ENCODE assay signal across 7 mouse cellular contexts in the genomic region with DNA sequence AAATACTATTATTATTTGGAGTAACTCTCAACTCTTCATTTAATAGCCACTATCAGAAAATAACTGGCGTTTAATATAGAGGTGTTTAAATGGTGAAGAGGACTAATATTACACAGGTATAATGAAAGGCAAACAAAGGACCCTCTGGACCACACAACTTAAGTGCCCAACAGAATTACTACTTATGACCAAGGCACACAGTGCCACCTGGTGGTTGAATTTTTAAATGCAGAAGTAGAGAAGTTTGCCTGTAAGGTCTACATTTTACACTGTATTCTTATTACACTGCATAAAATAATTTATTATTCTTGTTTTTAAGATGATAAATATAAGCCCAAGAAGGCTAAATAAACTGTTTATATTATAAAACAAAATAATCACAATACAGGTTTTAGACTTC.
DNase-seq lines count a peak whose midpoint lies in the region; ATAC-seq and TF ChIP-seq lines count a peak whose summit lies in the region.

No protein-coding gene starts in this region.

- no peak overlapping the region for H3K27ac ChIP-seq in embryonic facial prominence, embryonic 14.5 days (replicated peaks; ENCODE audit: low read depth, low read length)
- H3K27ac ChIP-seq in lung, postnatal 0 days (ENCODE audit: low read length) = no peak overlapping the region

- no peak for TF ChIP-seq EP300 in lung, postnatal 0 days (IDR thresholded peaks at IDR 0.05)

- ATAC-seq in embryonic facial prominence, embryonic 14.5 days (ENCODE audit: low read depth) = no peak
- ATAC-seq in lung, postnatal 0 days = no peak

- no peak overlapping the region for H3K9ac ChIP-seq in embryonic facial prominence, embryonic 14.5 days (ENCODE audit: low read depth, low read length)
- H3K9ac ChIP-seq in lung, postnatal 0 days (replicated peaks; ENCODE audit: low read depth) = no peak overlapping the region

- H3K36me3 ChIP-seq in embryonic facial prominence, embryonic 14.5 days (ENCODE audit: control insufficient read depth, insufficient read depth, low read length) = peaks cover 25% of the 10 kb centered on the region
- H3K36me3 ChIP-seq in lung, postnatal 0 days (ENCODE audit: insufficient read depth, low read length) = no peaks in the 10 kb centered on the region

- no peaks in the 10 kb centered on the region for H3K4me1 ChIP-seq in embryonic facial prominence, embryonic 14.5 days (ENCODE audit: control insufficient read depth, insufficient read depth, low read length)
- no peaks in the 10 kb centered on the region for H3K4me1 ChIP-seq in lung, postnatal 0 days (ENCODE audit: insufficient read depth, low read depth, low read length)

- DNase-seq in kidney, adult 8-10 months = peak; percentile 17 to 19
- no peak for DNase-seq in kidney, adult 11 months
- peak; percentile 26 for DNase-seq in CD4-positive helper T cell, adult 2 months (ENCODE audit: low read depth, low spot score)
- peak; percentile 7 for DNase-seq in WW6 (ENCODE audit: low read depth, low spot score)
- peak; percentile 78 for DNase-seq in embryonic facial prominence, embryonic 14.5 days (ENCODE audit: low spot score)
- peak; percentile 66 for DNase-seq in lung, postnatal 0 days (ENCODE audit: low spot score)
- peak; percentile 31 for DNase-seq in thymus, postnatal 25 days

- no peak overlapping the region for H3K4me3 ChIP-seq in embryonic facial prominence, embryonic 14.5 days (ENCODE audit: low read depth, low read length)
- no peak overlapping the region for H3K4me3 ChIP-seq in lung, postnatal 0 days (ENCODE audit: low read depth, low read length)

- no peaks in the 10 kb centered on the region for H3K9me3 ChIP-seq in embryonic facial prominence, embryonic 14.5 days (ENCODE audit: control insufficient read depth, low read length)
- H3K9me3 ChIP-seq in lung, postnatal 0 days (ENCODE audit: low read length) = no peaks in the 10 kb centered on the region

- no peaks in the 10 kb centered on the region for H3K27me3 ChIP-seq in embryonic facial prominence, embryonic 14.5 days (replicated peaks; ENCODE audit: control insufficient read depth, insufficient read depth, low read length)
- no peaks in the 10 kb centered on the region for H3K27me3 ChIP-seq in lung, postnatal 0 days (replicated peaks; ENCODE audit: insufficient read depth, low read length)

- TF ChIP-seq CTCF in lung, postnatal 0 days (IDR thresholded peaks at IDR 0.05) = peak; percentile 78

- WGBS in embryonic facial prominence, embryonic 14.5 days = 29% methylated on average over 1 of the region's 1 CpGs
- WGBS in lung, postnatal 0 days = 15% methylated on average over 1 of the region's 1 CpGs

- no peak overlapping the region for H3K4me2 ChIP-seq in embryonic facial prominence, embryonic 14.5 days (ENCODE audit: low read depth, low read length)
- no peak overlapping the region for H3K4me2 ChIP-seq in lung, postnatal 0 days (replicated peaks; ENCODE audit: low read depth, low read length)
